Mouse (Mus musculus): ENCODE data around the gene Ctnnal1.
"Not testable (repeated sequence)": the region's sequence is repeated elsewhere in the genome, so short reads cannot be mapped to it uniquely, and the experiment has no call there.

The Ctnnal1 gene

DNA sequence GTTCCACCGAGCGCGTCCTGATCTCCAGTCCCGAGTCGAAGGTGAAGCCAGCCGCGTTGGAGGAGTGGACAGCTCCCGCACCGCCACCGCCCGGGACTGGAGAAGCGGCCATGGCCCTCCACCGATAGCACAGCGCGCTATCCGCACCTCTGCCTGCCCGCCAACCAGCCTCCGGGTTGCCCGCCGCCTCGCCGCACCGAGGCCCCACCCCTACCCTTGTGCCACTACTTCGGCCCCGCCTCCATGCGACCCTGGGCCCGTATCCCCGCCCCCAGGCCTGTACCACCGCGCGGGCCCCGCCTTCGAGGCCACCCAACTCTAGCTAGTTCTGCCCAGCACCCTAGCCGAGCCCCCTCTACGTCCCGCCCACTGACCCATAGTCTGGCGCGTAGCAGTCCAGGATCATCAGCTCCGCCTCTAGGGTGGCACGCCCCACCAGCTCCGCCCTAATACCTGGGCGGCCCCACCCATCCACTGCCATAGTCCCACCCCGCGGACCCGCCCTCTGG is at the start of gene Ctnnal1:
Ctnnal1 (minus strand) TSS at position 186 of the 509 bp plus-strand sequence.
- DNase-seq (ENCODE audit: low spot score in 2 of 2) = peak; percentile 85

DNA sequence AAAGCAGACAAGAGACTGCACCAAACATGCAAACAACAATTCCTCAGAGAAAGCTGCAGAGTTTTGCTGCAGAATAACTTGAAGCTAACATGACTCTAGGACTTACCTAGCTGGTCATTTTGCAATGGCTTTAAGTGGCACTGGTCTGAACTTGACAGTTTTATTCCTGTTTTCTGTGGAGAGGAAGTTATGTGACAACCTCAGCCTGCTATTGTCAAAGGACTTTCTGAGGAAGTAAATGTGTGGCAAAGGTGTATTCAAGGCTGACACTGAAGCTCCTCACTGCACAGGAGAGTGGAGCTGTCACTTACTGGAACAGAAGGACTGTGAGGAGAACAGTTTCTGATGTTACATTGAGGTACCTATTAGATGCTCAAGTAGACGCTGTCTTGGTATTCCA is 49.8 kb upstream of the Ctnnal1 start:
- DNase-seq (ENCODE audit: low spot score in 2 of 2) = no peak

DNA sequence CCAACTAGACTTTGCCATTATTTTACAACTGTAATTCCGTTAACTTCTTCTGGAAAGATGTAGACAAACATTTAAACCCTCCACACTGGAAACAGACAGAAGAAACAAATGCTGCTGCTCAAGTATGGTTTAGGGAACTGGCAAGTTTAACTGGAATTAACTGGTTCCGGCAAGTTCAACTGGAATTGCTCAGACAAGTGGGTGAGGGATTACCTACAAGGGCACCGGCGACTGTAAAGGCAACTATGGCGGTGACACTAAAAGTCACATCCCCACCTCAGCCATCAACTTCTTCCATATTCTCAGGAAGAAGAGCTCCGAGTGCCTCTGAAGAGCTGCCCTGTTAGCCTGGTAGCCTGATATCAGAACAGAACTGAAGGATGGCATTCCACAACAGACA is 49.4 kb upstream of the Ctnnal1 start:
- no peak for DNase-seq (ENCODE audit: low spot score in 2 of 2)

DNA sequence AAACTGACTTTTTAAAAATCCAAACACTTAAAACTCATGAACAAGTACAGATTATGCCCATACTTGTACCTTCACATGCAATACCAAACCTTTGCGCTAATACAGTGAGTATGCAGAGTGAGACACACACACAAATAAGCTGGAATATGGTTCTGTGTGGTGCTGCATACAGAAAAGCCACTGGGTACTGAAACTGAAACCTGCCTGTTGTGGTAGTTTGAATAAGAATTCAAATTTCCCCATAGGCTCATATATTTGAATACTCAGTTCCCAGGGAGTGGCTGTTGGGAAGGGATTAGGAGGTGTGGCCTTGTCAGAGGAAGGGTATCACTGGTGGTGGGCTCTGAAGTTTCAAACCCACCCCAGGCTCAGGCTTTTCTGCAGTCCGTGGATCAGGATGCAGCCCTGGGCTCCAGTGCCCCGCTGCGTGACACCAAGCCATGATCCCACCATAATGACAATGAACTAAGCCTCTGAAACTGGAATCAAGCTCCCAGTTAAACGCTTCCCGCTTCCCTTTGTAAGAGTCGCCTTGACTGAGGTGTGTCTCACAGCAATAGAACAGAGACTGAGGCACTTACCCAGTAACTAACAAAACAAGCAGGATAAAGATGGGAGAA is 47.5 kb upstream of the Ctnnal1 start:
- no peak for DNase-seq (ENCODE audit: low spot score in 2 of 2)

DNA sequence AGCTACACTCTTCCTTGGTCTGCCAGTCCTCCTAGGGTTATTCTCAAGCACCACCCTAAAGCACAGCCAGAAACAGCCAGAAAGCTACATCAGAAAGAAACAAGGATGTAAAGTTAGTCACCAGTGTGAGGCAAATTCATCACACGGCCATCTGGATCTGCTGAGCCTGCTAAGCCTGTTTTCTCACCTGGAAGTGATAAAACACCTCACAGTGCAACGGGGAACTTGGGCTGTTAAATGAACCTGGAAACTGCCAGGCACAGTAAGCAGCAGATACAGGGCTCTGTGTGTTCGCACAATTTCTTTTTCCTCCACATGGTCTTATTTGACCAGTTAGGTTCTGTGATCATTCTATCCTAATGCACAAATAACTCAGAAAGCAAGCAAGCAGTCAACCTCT is 44.6 kb upstream of the Ctnnal1 start:
- DNase-seq (ENCODE audit: low spot score in 2 of 2) = no peak

DNA sequence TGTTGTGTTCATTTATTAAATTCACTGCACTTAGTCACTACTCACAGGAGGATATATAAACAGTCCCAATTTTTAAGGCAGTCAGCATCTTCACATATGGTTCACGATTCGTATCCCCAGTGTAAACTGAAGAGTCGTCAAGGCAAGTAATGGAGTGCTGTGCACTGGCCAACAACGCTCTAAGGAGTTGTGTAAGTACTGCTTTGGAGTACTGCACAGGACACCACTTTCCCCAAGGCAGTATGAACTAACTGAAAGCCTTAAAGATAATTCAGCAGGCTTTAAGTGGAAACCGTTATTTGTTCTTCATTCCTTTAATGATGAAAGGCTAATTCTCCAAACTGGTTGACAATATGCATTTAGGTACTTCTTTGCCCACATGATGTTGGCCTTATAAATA is 42.7 kb upstream of the Ctnnal1 start:
- no peak for DNase-seq (ENCODE audit: low spot score in 2 of 2)

DNA sequence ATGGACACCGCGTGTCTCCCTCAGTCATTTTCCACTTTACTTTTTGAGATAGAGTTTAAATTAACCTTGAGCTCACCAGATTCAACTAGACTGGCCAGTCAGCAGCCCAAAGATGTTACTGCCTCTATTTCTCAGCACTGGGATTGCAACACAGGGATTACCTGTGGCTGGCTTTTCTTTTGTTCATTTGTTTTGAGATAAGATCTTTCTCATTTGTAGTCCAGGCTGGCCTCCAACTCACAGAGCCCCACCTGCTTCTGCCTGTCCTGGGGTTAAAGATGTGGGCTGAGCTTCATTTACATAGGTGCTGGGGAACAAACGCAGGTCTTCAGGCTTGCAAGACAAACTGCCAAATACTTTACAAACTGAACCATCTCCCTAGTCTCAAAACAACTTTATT is 41.9 kb upstream of the Ctnnal1 start:
- DNase-seq (ENCODE audit: low spot score in 2 of 2) = no peak

DNA sequence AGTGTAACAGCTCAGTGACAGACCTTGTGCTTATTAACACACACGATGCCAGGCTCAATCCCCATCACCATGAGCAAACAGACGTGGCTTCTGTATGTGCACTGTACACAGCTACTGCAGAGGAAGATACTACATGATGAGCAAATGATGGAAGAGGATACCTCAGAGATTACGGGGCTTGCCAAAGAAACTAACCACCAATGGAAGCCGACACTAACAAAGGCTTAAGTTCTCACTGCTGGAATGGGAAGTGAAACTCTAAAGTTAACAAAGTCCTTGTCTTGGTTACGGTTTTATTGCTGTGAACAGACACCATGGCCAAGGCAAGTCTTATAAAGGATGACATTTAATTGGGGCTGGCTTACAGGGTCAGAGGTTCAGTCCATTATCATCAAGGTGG is 40.5 kb upstream of the Ctnnal1 start:
- DNase-seq (ENCODE audit: low spot score in 2 of 2) = no peak

DNA sequence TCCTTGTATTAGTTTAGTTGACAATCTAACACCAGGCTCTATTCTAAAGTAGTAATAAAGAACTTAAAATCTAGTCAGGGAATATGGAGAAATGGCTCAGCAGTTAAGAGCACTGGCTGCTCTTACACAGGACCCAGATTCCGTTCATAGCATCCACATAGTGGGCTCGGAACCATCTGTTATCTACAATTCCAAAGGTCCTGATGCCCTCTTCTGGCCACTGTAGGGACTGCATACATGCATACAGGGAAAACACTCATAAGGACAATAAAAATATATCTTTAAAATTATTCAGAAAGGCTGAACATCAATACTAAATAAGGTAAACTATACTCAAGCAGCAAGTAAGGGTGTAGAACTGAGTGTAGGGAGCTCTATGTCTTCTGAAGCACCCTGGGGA is 36.7 kb upstream of the Ctnnal1 start:
- DNase-seq (ENCODE audit: low spot score in 2 of 2) = no peak

DNA sequence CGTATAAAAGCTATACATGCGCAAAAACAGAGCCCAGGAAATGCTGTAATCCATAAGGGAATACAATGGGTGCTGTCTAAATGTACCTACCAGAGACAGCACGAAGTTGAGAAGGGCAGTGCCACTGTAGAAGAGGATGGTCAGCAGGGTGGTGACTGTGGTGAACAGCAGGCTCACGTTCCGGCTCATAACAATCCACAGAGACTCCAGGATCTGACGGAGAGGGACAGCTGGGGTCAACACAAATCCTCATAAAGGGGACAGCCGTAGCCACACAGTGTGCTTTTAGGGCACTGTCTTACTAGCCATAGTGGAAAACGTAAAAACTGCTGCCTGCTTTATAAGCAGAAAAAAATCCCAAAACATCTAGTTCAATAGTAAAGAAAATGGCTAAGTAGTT is 34.2 kb upstream of the Ctnnal1 start:
- DNase-seq (ENCODE audit: low spot score in 2 of 2) = no peak

DNA sequence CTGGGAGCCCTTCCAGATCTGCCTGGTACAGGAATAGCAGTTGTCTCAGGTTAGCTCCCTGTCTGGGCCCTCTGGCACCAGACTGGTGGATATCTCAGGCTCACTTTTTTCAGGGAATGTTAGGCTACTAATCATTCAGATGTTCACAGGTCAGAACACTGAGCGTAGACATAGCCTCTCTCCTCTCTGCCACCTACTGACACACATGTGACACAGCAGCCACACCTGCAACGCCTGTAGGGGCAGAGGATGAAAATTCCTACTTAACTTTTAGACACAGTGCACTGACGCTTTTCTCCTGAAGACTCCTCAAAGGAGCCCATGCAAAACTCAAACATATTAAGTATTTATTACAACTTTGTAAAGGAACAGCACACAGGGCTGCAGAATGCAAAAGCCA is 32.5 kb upstream of the Ctnnal1 start:
- DNase-seq (ENCODE audit: low spot score in 2 of 2) = no peak

DNA sequence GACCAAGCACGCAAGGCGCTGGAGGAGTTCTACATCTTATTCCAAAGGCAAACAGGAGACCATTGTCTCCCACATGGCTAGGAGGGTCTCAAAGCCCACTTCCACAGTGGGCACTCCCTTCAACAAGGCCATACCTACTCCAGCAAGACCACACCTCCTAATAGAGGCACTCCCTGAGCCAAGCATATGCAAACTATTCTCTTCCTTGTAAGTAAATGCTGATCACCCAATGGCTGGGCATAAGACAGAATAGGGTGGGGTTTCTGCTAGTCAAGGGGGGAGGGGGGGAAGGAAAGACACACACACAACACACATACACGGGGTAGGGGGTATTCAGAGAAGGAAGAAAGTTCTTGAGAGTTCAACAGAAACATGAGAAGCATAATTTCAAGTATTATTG is 29.2 kb upstream of the Ctnnal1 start:
- no peak for DNase-seq (ENCODE audit: low spot score in 2 of 2)

DNA sequence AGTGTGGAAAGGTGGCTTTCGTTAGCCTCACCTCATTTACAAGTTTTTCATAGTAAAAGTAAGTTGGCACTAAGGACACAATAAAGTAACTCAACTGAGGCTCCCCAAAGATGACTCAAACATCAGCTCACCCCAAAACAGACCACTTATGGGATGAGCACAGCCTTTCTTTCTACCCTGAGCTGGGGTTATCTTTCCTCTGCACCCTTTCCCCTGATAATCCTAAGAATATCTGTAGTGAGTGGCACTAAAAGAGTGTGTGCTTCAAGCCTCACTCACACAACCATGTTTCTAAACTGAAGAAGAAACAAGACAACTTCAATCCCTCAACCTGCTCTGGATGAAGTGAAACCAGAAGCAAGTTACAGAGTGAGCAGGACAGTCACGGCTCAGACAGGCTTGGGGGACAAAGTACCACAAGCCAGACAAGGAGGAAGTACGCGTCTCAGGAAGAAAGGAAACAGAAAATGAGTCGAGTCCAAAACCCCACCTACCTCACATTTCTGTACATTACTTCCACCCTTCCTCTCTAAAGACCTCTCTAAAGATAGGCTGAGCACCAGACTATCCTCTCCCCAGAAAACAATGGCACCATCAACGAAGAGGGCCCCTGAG is 27.6 kb upstream of the Ctnnal1 start:
- no peak for DNase-seq (ENCODE audit: low spot score in 2 of 2)

DNA sequence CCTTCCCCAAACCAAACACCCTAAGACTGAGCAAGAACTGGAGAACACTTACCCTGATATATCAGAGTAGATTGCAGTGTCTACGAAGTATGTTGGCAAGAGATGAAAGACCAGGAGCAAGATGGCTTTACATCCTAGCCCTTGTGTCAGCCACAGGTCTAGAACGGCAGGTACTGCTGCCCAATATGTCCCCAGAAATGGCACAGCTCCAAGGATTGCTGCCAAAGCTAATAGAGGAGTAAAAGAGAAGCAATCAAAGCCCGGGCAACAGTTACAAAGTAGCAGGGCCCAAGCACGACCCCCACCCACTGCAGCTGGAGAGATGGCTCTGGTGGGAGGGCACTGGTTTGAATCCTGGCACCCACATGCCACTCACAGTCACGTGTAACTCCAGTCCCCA is 23.5 kb upstream of the Ctnnal1 start:
- no peak for DNase-seq (ENCODE audit: low spot score in 2 of 2)

DNA sequence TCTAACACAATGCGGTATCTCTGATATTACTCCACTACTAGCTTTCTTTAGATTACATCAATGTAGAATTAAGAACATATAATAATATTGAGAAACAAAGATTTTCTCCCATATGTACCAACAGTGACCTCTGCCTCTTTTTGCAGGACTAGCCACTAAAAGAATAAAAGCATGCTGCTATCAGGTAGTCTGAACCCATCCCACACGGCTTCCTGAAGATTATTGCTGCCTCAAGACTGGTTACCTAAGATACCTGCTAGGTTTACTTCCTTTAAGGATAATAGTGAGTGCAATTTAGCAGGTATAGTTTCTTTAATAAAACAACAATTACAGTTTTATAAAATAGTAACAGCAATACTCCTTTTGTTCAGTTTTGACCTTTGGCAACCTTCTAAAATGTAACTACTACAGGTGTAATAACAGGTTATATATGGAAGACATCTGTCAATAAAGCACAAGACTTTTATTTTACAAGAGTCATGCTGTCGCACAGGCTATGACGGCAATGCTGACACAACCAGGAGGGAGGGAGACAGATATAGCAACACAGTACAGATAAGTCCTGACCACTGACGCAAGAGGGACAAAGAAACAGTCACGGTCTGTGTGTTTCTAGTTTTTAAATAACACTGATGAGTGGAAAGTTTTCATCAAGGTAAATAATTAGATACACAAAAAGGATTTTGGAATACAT is 21.4 kb upstream of the Ctnnal1 start:
- no peak for DNase-seq (ENCODE audit: low spot score in 2 of 2)

DNA sequence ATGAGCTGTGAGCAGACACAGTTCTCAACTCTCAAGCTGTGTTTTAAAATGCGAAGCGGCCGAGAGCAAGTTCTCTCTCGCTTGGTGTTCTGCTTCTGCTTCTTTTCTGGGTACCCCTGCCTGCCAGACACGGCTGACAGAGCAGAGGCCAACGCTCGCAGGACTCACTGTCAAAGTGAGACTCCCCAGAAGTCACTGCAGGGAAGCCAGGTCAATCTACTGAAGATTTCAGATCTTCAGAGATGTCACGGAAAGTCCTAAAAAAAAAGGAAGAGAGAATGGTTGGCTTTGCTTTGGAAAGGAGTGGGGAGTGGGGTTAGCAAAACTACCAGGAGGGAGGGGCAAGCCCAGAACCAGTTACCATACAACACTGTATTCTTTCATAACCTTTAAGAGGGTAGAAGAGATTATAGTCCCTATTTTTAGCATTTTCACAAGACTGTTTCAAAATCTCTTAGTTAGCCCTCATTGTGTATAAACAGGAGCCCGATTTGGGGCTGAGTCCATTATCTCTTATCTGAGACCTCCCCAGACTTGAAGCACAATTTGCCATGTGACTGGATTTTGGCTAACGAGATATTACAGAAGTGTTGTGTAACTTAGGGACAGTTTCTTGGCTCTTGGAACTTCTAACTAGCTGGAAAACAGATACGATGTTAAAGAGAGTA is 15.2 kb upstream of the Ctnnal1 start:
- no peak for DNase-seq (ENCODE audit: low spot score in 2 of 2)

DNA sequence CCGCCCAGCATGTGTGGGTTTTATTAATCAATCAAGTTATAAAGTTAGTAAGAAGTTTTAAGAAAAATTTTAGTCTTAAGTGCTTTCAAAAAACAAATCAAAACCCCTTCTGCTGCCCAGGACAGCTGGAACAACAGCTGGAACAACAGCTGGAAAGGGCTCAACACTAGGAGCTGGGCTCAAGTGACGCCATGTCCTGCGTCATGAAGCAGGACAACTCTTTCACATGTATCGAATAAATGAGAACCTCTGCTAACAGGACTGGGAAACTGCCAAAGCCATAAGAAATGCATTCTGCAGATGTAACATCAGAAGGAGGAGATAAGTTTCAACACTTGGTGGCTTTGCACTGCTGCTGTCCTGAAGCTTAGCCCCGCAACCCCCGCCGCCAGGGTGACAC is 14.0 kb upstream of the Ctnnal1 start:
- no peak for DNase-seq (ENCODE audit: low spot score in 2 of 2)

DNA sequence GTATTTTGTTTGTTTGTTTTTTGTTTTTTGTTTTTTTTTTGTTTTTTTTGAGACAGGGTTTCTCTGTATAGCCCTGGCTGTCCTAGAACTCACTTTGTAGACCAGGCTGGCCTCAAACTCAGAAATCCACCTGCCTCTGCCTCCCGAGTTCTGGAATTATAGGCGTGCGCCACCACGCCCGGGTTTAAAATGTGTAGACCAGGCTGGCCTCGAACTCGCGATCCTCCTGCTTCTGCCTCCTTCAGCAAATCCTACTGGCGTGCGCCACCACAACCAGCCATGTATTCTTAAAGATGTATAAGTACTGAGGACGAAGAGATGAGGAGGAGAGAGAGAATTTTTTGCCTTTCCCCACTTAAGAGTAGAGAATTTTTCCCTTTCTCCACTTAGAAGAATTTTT is 5.6 kb upstream of the Ctnnal1 start:
- not testable (repeated sequence) for DNase-seq (ENCODE audit: low spot score in 2 of 2)

DNA sequence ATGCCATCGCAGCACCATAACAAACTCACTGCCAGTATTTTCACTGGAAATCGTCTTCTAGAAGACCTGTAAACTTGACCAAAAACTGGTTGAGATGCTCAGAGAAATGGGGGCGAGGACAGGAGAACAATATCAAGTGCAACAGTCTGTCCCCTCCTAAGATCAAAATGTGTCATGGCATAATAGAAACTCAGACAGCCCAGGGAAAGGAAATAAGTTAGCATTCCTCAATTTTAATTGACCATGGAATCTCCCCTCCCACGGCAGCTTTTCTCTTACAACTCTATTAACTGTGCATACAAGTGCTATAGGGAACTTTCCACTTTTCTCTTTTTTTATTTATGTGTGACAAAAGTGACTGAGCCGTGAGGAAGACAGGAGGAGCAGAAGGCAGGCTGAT is 2.8 kb upstream of the Ctnnal1 start:
- DNase-seq (ENCODE audit: low spot score in 2 of 2) = no peak

DNA sequence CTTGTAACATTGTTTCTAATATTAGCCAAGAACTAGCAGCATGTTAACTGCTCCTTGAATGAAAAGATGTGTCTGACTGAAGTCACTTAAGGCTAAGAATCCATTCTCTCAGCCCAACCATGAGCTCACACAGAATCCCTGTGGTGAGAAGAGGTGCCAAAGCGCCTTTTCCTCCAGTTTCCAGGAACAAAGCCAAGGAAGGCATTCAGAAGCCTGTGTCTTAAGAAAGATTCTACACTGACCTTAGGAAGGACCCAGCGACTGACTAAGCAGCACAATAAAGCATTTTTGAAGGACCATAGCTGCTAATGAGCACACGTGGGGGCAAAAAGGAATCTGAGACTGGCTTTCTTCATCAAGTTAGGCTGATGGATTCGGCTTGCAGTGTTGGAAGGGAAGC is 983 bp upstream of the Ctnnal1 start:
- DNase-seq (ENCODE audit: low spot score in 2 of 2) = peak in 1 of 2 experiments; percentile 35

DNA sequence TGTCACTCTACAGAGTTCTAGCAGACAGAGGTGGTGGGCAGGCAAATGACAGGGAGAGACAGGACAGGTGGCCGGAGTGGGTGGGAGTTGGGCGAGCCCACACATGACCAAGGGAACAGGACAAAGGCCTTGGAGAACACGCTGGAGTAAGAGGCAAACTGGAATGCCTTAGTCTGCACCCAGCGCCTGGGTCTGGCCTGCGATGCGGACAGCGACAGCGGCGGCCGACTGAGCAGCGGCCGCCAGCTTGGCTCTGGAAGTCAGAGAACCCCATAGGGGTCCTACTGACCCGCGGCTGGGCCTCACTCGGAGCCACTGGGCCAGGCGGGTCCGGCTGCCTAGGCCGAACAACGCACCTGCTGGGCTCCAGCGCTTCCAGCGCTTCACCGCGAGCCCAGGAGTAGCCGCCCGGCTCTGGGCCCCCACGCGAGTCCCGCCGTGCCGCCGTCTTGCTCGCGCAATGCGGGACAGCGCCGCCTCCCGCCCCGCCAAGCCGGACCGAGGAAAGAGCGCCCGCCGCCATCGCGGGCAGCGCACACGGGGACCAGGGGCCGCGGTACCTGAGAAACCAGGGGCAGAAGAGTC is 479 bp downstream of the Ctnnal1 start:
- peak; percentile 48 to 51 for DNase-seq (ENCODE audit: low spot score in 2 of 2)

DNA sequence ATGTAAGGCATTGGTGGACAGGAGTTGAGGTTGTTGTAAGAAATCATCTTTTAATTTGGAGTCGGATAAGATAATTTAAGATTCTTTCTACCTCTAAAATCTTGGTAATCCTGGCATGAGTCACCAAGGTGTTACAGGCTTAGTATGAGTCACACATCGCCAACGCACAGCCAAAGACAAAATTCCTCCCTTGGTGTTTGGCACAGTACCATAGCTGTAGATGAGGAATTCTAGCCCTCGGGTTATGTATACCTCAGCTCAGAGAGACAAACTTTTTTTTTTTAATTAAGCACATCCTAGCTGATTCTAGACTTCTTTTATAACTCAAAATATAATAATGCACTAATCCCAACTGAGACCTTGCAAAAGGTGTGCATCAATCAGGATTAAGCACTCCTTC is 972 bp downstream of the Ctnnal1 start:
- DNase-seq (ENCODE audit: low spot score in 2 of 2) = peak; percentile 44 to 60

Measured in frontal cortex, postnatal 36 days (tissue).